Mouse (Mus musculus) midbrain, postnatal 0 days (tissue): ENCODE measurements around the gene Ror2. TPM values are rescaled to one million over a fixed set of nuclear protein-coding genes. Genes with fewer than 3 reads are reported as not detected.

Experiments used
- ATAC-seq: fragments of 200-750 bp; cut with Nextera tagmentation; 2 replicates; pipeline ENCODE4 v1.8.0; 2017; ENCODE audit warnings: moderate number of reproducible peaks, mild to moderate bottlenecking, moderate TSS enrichment, moderate library complexity; ENCODE audit not compliant: low FRiP score
- DNase-seq: peaks from one replicate; pipeline ENCODE4 v3.0.0-alpha.2; 2015; ENCODE audit warnings: low spot score
- H3K27ac ChIP-seq: fragments of 300-500 bp; sonication (generic); 2 replicates; pipeline ENCODE4 v1.5.1; 2014; ENCODE audit warnings: low read depth, mild to moderate bottlenecking, low read length, mixed read lengths
- H3K27me3 ChIP-seq: fragments of 300-500 bp; sonication (generic); 2 replicates; pipeline ENCODE4 v1.6.1; 2014; ENCODE audit warnings: low read length, control low read depth, mixed read lengths; ENCODE audit not compliant: insufficient read depth
- H3K36me3 ChIP-seq: fragments of 300-500 bp; sonication (generic); 2 replicates; pipeline ENCODE4 v1.6.1; 2014; ENCODE audit warnings: low read length, control low read depth, mixed read lengths; ENCODE audit not compliant: insufficient read depth
- H3K4me1 ChIP-seq: fragments of 300-500 bp; sonication (generic); 2 replicates; pipeline ENCODE4 v1.6.1; 2014; ENCODE audit warnings: mild to moderate bottlenecking, control low read depth, antibody characterized with exemption, low read length, mixed read lengths; ENCODE audit not compliant: insufficient read depth
- H3K4me2 ChIP-seq: fragments of 300-500 bp; sonication (generic); 2 replicates; pipeline ENCODE4 v1.6.1; 2014; ENCODE audit warnings: low read depth, mild to moderate bottlenecking, low read length, mixed read lengths; ENCODE audit not compliant: poor library complexity, severe bottlenecking
- H3K4me3 ChIP-seq: fragments of 300-500 bp; sonication (generic); 2 replicates; pipeline ENCODE4 v1.5.1; 2014; ENCODE audit warnings: low read depth, mild to moderate bottlenecking, low read length, moderate library complexity
- H3K9ac ChIP-seq: fragments of 300-500 bp; sonication (generic); replicated peaks from 2 replicates; pipeline ENCODE4 v1.6.1; 2014; ENCODE audit warnings: mild to moderate bottlenecking, low read length, moderate library complexity, mixed read lengths; ENCODE audit not compliant: poor library complexity, severe bottlenecking
- H3K9me3 ChIP-seq: fragments of 300-500 bp; sonication (generic); 2 replicates; pipeline ENCODE4 v1.6.1; 2016; ENCODE audit warnings: low read length, control low read depth
- CTCF ChIP-seq: IDR thresholded peaks from 2 replicates; pipeline ENCODE4 v1.5.1; 2016; ENCODE audit warnings: antibody characterized with exemption, mild to moderate bottlenecking
- WGBS: fragments of 180-500 bp; shearing (Covaris S2); extraction: QIAGEN DNeasy Blood & Tissue Kit; methylation state at CpG from one replicate; pipeline ENCODE4 v1.1.7; 2014; 5-methylcytosine and 5-hydroxymethylcytosine counted together
- polyA plus RNA-seq: library from polyadenylated mRNA; unstranded; fragments of >200 nt; fragmentation: Nextera tagmentation; extraction: Ambion mirVana; gene quantifications from 2 replicates; pipeline ENCODE4 v1.2.1, GENCODE M21; 2015
- total RNA-seq: library from RNA; depleted of rRNA; stranded (reverse); fragments of >200 nt; gene quantifications from 2 replicates; pipeline ENCODE4 v1.2.3, GENCODE M21; 2014

Gene Ror2
- total and polyA plus RNA-seq, 2 experiments from 2014 or later, result 2.0 to 5.8 TPM

DNA sequence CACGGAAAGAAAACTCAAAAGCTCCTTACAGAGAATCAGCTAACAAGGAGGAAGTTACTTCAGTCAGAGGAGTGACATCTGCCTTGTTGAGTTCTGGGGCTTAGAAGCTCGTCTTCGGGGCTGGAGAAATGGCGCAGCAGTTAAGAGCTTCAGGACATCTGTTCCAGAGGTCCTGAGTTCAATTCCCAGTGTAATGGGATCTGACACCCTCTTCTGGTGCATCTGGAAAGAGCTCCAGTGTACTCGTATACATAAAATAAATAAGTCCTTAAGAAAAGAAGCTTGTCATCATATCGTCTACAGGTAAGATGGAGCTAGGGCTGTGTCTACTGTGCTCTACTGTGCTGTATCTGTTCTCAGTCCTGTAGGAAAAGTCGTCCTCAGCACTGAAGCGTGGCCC, 19.3 kb upstream of the Ror2 start:
- no peaks in the 10 kb centered on the region for H3K36me3 ChIP-seq
- H3K4me3 ChIP-seq, result no peak overlapping the region
- H3K9me3 ChIP-seq, result no peaks in the 10 kb centered on the region
- no peak overlapping the region for H3K27ac ChIP-seq
- no peak overlapping the region for H3K4me2 ChIP-seq
- H3K4me1 ChIP-seq, result peaks cover 5% of the 10 kb centered on the region; the same call in 1 of the 2 replicates
- 85% methylated on average over 8 of the region's 8 CpGs for WGBS
- H3K9ac ChIP-seq, result no peak overlapping the region
- no peak for TF ChIP-seq CTCF
- no peak for DNase-seq
- no peak for ATAC-seq
- no peaks in the 10 kb centered on the region for H3K27me3 ChIP-seq

DNA sequence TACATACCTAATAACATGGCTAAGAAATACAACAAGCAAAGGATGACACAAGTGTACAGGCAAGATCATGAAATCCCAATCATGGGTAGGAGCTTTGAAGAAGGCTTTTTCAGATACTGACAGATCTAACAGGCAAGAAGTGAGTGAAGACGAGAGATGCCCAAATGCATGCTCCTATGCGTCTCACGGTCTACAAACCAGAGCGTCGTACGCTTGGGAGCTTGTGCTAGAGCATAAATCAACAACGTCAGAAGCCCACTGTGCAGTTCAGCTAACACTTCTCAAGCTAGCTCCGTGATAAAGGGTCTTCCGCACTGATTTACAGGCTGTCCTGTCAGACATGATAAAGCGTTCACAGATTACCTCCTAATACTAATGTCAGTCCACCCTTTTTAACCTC, 16.8 kb upstream of the Ror2 start:
- no peak for DNase-seq
- no peak overlapping the region for H3K4me3 ChIP-seq
- H3K27ac ChIP-seq, result no peak overlapping the region
- WGBS, result 50% methylated on average over 10 of the region's 10 CpGs
- no peaks in the 10 kb centered on the region for H3K4me1 ChIP-seq
- H3K36me3 ChIP-seq, result no peaks in the 10 kb centered on the region
- H3K4me2 ChIP-seq, result no peak overlapping the region
- no peak for ATAC-seq
- TF ChIP-seq CTCF, result no peak
- H3K9me3 ChIP-seq, result no peaks in the 10 kb centered on the region
- no peak overlapping the region for H3K9ac ChIP-seq
- no peaks in the 10 kb centered on the region for H3K27me3 ChIP-seq

DNA sequence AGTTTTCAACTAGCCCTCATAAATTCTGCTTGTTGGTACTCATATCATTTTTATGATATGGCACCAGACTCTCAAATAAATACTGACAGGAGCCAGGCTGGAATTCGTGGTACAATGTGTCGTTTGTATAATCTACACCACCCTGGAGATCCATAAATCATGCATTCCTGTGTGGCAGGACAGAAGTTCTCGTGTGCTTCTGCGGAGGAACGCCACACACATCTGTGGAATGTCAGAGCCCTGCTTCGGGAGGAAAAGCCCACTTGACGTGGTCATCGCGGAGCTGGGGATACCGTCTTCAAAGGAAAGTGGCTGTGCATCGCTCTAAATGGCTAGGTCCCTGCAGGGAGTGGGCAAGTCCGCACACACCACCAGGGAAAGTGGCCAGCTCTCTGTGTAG, 7.1 kb upstream of the Ror2 start:
- no peaks in the 10 kb centered on the region for H3K27me3 ChIP-seq
- no peak overlapping the region for H3K27ac ChIP-seq
- DNase-seq (no peak), ATAC-seq (no peak)
- H3K36me3 ChIP-seq, result no peaks in the 10 kb centered on the region
- WGBS, result 78% methylated on average over 12 of the region's 12 CpGs
- no peak overlapping the region for H3K4me3 ChIP-seq
- no peak overlapping the region for H3K4me2 ChIP-seq
- no peaks in the 10 kb centered on the region for H3K9me3 ChIP-seq
- H3K9ac ChIP-seq, result no peak overlapping the region
- TF ChIP-seq CTCF, result no peak
- H3K4me1 ChIP-seq, result no peaks in the 10 kb centered on the region

DNA sequence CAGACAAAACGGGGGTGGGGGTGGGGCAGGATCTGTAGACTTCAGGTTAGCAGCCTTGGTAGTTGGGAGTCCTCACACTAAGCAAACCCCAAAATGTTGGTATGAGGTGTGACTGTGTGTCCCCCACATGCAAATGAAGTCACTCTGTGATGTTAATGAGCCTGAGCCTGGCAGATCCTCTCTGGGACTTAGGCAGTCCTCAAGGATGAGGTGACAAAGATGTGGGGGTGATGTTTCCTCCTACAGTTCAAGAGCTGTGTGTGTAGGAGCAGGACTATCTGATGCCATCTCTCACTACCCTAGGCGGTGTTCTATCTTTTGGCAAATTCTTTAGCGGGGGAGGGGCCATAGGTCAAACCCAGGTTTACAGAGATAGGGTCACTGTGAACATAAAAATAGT, 6.3 kb upstream of the Ror2 start:
- no peak for DNase-seq
- no peak overlapping the region for H3K4me2 ChIP-seq
- H3K4me3 ChIP-seq, result no peak overlapping the region
- H3K9ac ChIP-seq, result no peak overlapping the region
- peaks cover 1% of the 10 kb centered on the region; the same call in 1 of the 2 replicates for H3K27me3 ChIP-seq
- no peaks in the 10 kb centered on the region for H3K9me3 ChIP-seq
- 55% methylated on average over 3 of the region's 3 CpGs for WGBS
- no peak for TF ChIP-seq CTCF
- H3K36me3 ChIP-seq, result no peaks in the 10 kb centered on the region
- no peak overlapping the region for H3K27ac ChIP-seq
- ATAC-seq, result no peak
- no peaks in the 10 kb centered on the region for H3K4me1 ChIP-seq

DNA sequence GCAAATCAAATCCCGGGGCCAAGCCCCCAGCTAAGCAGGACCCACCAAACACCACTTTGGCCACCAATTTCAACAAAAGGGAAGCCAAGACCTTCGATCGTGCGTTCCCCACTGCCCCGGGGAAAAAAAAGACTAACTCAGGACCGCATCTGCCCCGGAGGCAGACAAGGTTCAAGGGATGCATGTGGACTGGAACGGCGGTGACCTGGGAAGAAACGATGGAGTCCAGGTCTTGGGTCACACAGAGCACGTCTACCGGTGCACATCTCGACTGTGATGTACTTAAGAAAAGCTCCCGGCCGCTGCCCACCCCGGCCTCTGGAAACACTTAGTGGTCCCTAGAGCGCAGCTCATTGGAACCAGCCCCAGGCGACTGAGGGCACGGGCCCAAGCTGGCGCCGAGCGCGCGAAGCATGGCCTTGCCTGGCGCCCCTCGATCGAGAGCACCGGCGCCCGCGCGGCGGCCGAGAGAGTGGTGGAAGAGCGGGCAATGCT, 616 bp downstream of the Ror2 start:
- Histone ChIP-seq H3K4me1 (no peaks in the 10 kb centered on the region), H3K27me3 (peaks cover 24% of the 10 kb centered on the region), H3K9me3 (no peaks in the 10 kb centered on the region), H3K9ac (peak overlapping the region; percentile 54), H3K27ac (no peak overlapping the region), H3K36me3 (no peaks in the 10 kb centered on the region), H3K4me3 (peak overlapping the region; percentile 47), H3K4me2 (peak overlapping the region; percentile 63)
- DNase-seq (peak; percentile 22), ATAC-seq (peak; percentile 64)
- WGBS, result 1% methylated on average over 34 of the region's 35 CpGs
- no peak for TF ChIP-seq CTCF

DNA sequence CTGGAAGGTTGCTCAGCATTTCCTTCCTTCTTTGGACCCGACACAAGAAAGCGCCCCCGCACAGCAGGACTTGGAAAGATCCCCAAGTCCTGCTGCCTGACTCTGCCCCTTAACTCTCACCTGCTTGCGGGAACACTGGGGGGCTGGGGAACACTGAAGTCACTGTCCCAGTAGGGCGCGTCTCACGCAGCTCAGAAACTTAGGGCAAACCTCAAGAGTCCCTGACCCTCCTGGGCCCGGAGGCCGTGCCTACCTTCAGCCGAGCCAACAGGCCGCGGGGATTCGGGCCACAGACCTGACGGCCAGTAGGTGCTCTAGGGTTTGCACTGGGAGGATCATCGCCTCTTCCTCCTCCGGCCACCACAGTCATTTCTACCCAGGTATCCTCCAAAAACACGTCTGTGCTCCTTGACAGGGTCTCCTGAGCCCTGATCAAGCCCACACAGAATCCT, 1.2 kb downstream of the Ror2 start:
- Histone ChIP-seq H3K36me3 (no peaks in the 10 kb centered on the region), H3K4me1 (no peaks in the 10 kb centered on the region), H3K27ac (no peak overlapping the region), H3K9ac (no peak overlapping the region), H3K4me2 (peak overlapping the region; percentile 63), H3K4me3 (peak overlapping the region; percentile 47), H3K9me3 (no peaks in the 10 kb centered on the region), H3K27me3 (peaks cover 24% of the 10 kb centered on the region)
- ATAC-seq, result no peak
- 15% methylated on average over 17 of the region's 17 CpGs for WGBS
- DNase-seq, result no peak
- no peak for TF ChIP-seq CTCF
